Mouse (Mus musculus) C2C12 (cell line): Measurements from ENCODE around the gene Lmtk3.

Source experiments
- CEBPB ChIP-seq: IDR thresholded peaks from one replicate; pipeline ENCODE4 v1.6.1; 2011; ENCODE audit warnings: low read depth, mild to moderate bottlenecking, control low read depth, moderate library complexity
- CTCF ChIP-seq: IDR thresholded peaks from one replicate; pipeline ENCODE4 v1.5.1; 2011; ENCODE audit not compliant: control insufficient read depth, insufficient read depth, insufficient read length
- MAX ChIP-seq: IDR thresholded peaks from one replicate; pipeline ENCODE4 v1.6.1; 2011; ENCODE audit warnings: mild to moderate bottlenecking, control low read depth
- MYOG ChIP-seq: IDR thresholded peaks from one replicate; pipeline ENCODE4 v1.6.1; 2011; ENCODE audit not compliant: control insufficient read depth, insufficient read length; ENCODE audit errors: extremely low read depth
- USF1 ChIP-seq: IDR thresholded peaks from one replicate; pipeline ENCODE4 v1.6.1; 2011; ENCODE audit warnings: low read depth, mild to moderate bottlenecking, control low read depth, moderate library complexity

- TF ChIP-seq CTCF (no peak), USF1 (no peak), MAX (no peak), MYOG (no peak), CEBPB (no peak)
These were observed 24.9 kb downstream of the Lmtk3 start for GRCm38 (mm10) chr7:45808471-45808870.
